Mouse (Mus musculus) midbrain, embryonic 11.5 days (tissue): ENCODE results near the gene Nt5c. TPM values are rescaled to one million over a fixed set of nuclear protein-coding genes. Genes with fewer than 3 reads are reported as not detected.
"Not testable (repeated sequence)": the region's sequence is repeated elsewhere in the genome, so short reads cannot be mapped to it uniquely, and the experiment has no call there.

Source experiments
- ATAC-seq: fragments of 200-750 bp; cut with Nextera tagmentation; 2 replicates; pipeline ENCODE4 v1.8.0; 2017; ENCODE audit warnings: moderate TSS enrichment, moderate library complexity; ENCODE audit not compliant: low FRiP score
- DNase-seq: peaks from one replicate; pipeline ENCODE4 v3.0.0; 2015; ENCODE audit warnings: low spot score; ENCODE audit errors: missing footprints
- H3K27ac ChIP-seq: fragments of 300-500 bp; sonication (generic); 2 replicates; pipeline ENCODE4 v1.5.1; 2014; ENCODE audit warnings: low read depth, low read length
- H3K27me3 ChIP-seq: fragments of 300-500 bp; sonication (generic); 2 replicates; pipeline ENCODE4 v1.6.1; 2014; ENCODE audit warnings: mild to moderate bottlenecking, low read length, moderate library complexity, mixed read lengths; ENCODE audit not compliant: control insufficient read depth, insufficient read depth
- H3K36me3 ChIP-seq: fragments of 300-500 bp; sonication (generic); 2 replicates; pipeline ENCODE4 v1.6.1; 2014; ENCODE audit warnings: mild to moderate bottlenecking, low read length, moderate library complexity, mixed read lengths; ENCODE audit not compliant: control insufficient read depth, insufficient read depth
- H3K4me1 ChIP-seq: fragments of 300-500 bp; sonication (generic); 2 replicates; pipeline ENCODE4 v1.6.1; 2014; ENCODE audit warnings: low read length; ENCODE audit not compliant: control insufficient read depth, insufficient read depth
- H3K4me2 ChIP-seq: fragments of 300-500 bp; sonication (generic); 2 replicates; pipeline ENCODE4 v1.6.1; 2014; ENCODE audit warnings: mild to moderate bottlenecking, moderate library complexity
- H3K4me3 ChIP-seq: fragments of 300-500 bp; sonication (generic); 2 replicates; pipeline ENCODE4 v1.5.1; 2014; ENCODE audit warnings: low read depth, low read length
- H3K9ac ChIP-seq: fragments of 300-500 bp; sonication (generic); 2 replicates; pipeline ENCODE4 v1.6.1; 2014; ENCODE audit warnings: low read length
- H3K9me3 ChIP-seq: fragments of 300-500 bp; sonication (generic); 2 replicates; pipeline ENCODE4 v1.6.1; 2016; ENCODE audit warnings: low read length; ENCODE audit not compliant: control insufficient read depth
- WGBS: fragments of 180-500 bp; shearing (Covaris S2); extraction: QIAGEN DNeasy Blood & Tissue Kit; methylation state at CpG from one replicate; pipeline ENCODE4 v1.1.7; 2014; 5-methylcytosine and 5-hydroxymethylcytosine counted together
- polyA plus RNA-seq: library from polyadenylated mRNA; unstranded; fragments of >200 nt; fragmentation: Nextera tagmentation; extraction: Ambion mirVana; gene quantifications from 2 replicates; pipeline ENCODE4 v1.2.1, GENCODE M21; 2014

Nt5c gene
- polyA plus RNA-seq, 1 experiment from 2014 or later: 69.8 TPM

- H3K36me3 ChIP-seq: no peaks in the 10 kb centered on the region
- H3K27me3 ChIP-seq: no peaks in the 10 kb centered on the region
- H3K4me1 ChIP-seq: no peaks in the 10 kb centered on the region
- no peak within 1 kb of the TSS for H3K4me2 ChIP-seq
- no peaks in the 10 kb centered on the region for H3K9me3 ChIP-seq
- WGBS: 83% methylated on average over 16 of the region's 16 CpGs
- no peak within 1 kb of the TSS for H3K9ac ChIP-seq
- no peak within 1 kb of the TSS for H3K27ac ChIP-seq
- H3K4me3 ChIP-seq: no peak within 1 kb of the TSS
- DNase-seq: no peak
- no peak for ATAC-seq
Measured at GRCm38 (mm10) chr11:115462243-115462891, 29.3 kb downstream of the Nt5c start, which contains the start of gene Slc16a5. Gene Slc16a5, plus strand, starts transcription at chr11:115462474.

GRCm38 (mm10) chr11:115461846-115462242 lies 29.8 kb downstream of the Nt5c start:
- no peaks in the 10 kb centered on the region for H3K4me1 ChIP-seq
- no peak overlapping the region for H3K9ac ChIP-seq
- no peak overlapping the region for H3K4me2 ChIP-seq
- no peak for DNase-seq
- no peak for ATAC-seq
- 77% methylated on average over 5 of the region's 5 CpGs for WGBS
- no peaks in the 10 kb centered on the region for H3K27me3 ChIP-seq
- no peaks in the 10 kb centered on the region for H3K9me3 ChIP-seq
- no peak overlapping the region for H3K4me3 ChIP-seq
- H3K27ac ChIP-seq: no peak overlapping the region
- no peaks in the 10 kb centered on the region for H3K36me3 ChIP-seq

- Histone ChIP-seq H3K4me1 (no peaks in the 10 kb centered on the region), H3K4me2 (no peak overlapping the region), H3K36me3 (no peaks in the 10 kb centered on the region), H3K9ac (no peak overlapping the region), H3K27me3 (no peaks in the 10 kb centered on the region), H3K27ac (no peak overlapping the region), H3K9me3 (no peaks in the 10 kb centered on the region), H3K4me3 (no peak overlapping the region)
- no peak for ATAC-seq
- DNase-seq: no peak
- 18% methylated on average over 8 of the region's 8 CpGs for WGBS
Measured at GRCm38 (mm10) chr11:115460976-115461375, 30.7 kb downstream of the Nt5c start.

GRCm38 (mm10) chr11:115457405-115457804 lies 34.3 kb downstream of the Nt5c start:
- no peak for ATAC-seq
- WGBS: 38% methylated on average over 6 of the region's 6 CpGs
- Histone ChIP-seq H3K4me2 (no peak overlapping the region), H3K4me3 (no peak overlapping the region), H3K27ac (no peak overlapping the region), H3K36me3 (no peaks in the 10 kb centered on the region), H3K27me3 (no peaks in the 10 kb centered on the region), H3K9me3 (no peaks in the 10 kb centered on the region), H3K9ac (no peak overlapping the region), H3K4me1 (no peaks in the 10 kb centered on the region)
- DNase-seq: no peak

- ATAC-seq: no peak
- no peak overlapping the region for H3K4me2 ChIP-seq
- no peaks in the 10 kb centered on the region for H3K4me1 ChIP-seq
- H3K27me3 ChIP-seq: no peaks in the 10 kb centered on the region
- H3K4me3 ChIP-seq: no peak overlapping the region
- WGBS: 80% methylated on average over 5 of the region's 5 CpGs
- no peaks in the 10 kb centered on the region for H3K36me3 ChIP-seq
- no peak overlapping the region for H3K9ac ChIP-seq
- H3K27ac ChIP-seq: no peak overlapping the region
- no peak for DNase-seq
- no peaks in the 10 kb centered on the region for H3K9me3 ChIP-seq
Measured at GRCm38 (mm10) chr11:115456182-115456581, 35.5 kb downstream of the Nt5c start.

GRCm38 (mm10) chr11:115455619-115456018 lies 36.0 kb downstream of the Nt5c start:
- 87% methylated on average over 15 of the region's 15 CpGs for WGBS
- Histone ChIP-seq H3K4me3 (no peak overlapping the region), H3K9me3 (no peaks in the 10 kb centered on the region), H3K36me3 (no peaks in the 10 kb centered on the region), H3K4me2 (no peak overlapping the region), H3K9ac (no peak overlapping the region), H3K4me1 (no peaks in the 10 kb centered on the region), H3K27ac (no peak overlapping the region), H3K27me3 (no peaks in the 10 kb centered on the region)
- DNase-seq: no peak
- ATAC-seq: no peak

GRCm38 (mm10) chr11:115454822-115455221 lies 36.8 kb downstream of the Nt5c start:
- H3K27me3 ChIP-seq, H3K4me2 ChIP-seq, H3K9me3 ChIP-seq, H3K4me1 ChIP-seq, DNase-seq, H3K27ac ChIP-seq, H3K36me3 ChIP-seq, H3K9ac ChIP-seq, ATAC-seq, H3K4me3 ChIP-seq: not testable (repeated sequence)
- WGBS: 85% methylated on average over 6 of the region's 6 CpGs

- Histone ChIP-seq H3K9me3 (no peaks in the 10 kb centered on the region), H3K4me1 (no peaks in the 10 kb centered on the region), H3K27me3 (no peaks in the 10 kb centered on the region), H3K36me3 (no peaks in the 10 kb centered on the region), H3K4me2 (no peak overlapping the region), H3K9ac (no peak overlapping the region), H3K27ac (no peak overlapping the region), H3K4me3 (no peak overlapping the region)
- DNase-seq: no peak
- WGBS: 72% methylated on average over 4 of the region's 4 CpGs
- ATAC-seq: no peak
Measured at GRCm38 (mm10) chr11:115453306-115453705, 38.4 kb downstream of the Nt5c start.

GRCm38 (mm10) chr11:115452281-115452860 lies 39.3 kb downstream of the Nt5c start:
- Histone ChIP-seq H3K36me3 (no peaks in the 10 kb centered on the region), H3K4me1 (no peaks in the 10 kb centered on the region), H3K4me3 (no peak overlapping the region), H3K27me3 (no peaks in the 10 kb centered on the region), H3K4me2 (no peak overlapping the region), H3K9ac (no peak overlapping the region), H3K9me3 (no peaks in the 10 kb centered on the region), H3K27ac (no peak overlapping the region)
- DNase-seq (no peak), ATAC-seq (no peak)
- 86% methylated on average over 7 of the region's 7 CpGs for WGBS
